Mouse (Mus musculus) forebrain, embryonic 16.5 days (tissue): ENCODE data around the gene Muc4. TPM values are rescaled to one million over a fixed set of nuclear protein-coding genes. Genes with fewer than 3 reads are reported as not detected.

Source experiments
- ATAC-seq: fragments of 200-750 bp; cut with Nextera tagmentation; 2 replicates; pipeline ENCODE4 v1.8.0; 2017; ENCODE audit warnings: mild to moderate bottlenecking, moderate library complexity
- H3K27ac ChIP-seq: fragments of 300-500 bp; sonication (generic); 2 replicates; pipeline ENCODE4 v1.5.1; 2014; ENCODE audit warnings: low read length, control low read depth
- H3K27me3 ChIP-seq: fragments of 300-500 bp; sonication (generic); replicated peaks from 2 replicates; pipeline ENCODE4 v1.6.1; 2014; ENCODE audit warnings: low read length; ENCODE audit not compliant: control insufficient read depth, insufficient read depth
- H3K36me3 ChIP-seq: fragments of 300-500 bp; sonication (generic); 2 replicates; pipeline ENCODE4 v1.6.1; 2014; ENCODE audit not compliant: control insufficient read depth, insufficient read depth
- H3K4me1 ChIP-seq: fragments of 300-500 bp; sonication (generic); replicated peaks from 2 replicates; pipeline ENCODE4 v1.6.1; 2014; ENCODE audit warnings: low read length; ENCODE audit not compliant: control insufficient read depth, insufficient read depth
- H3K4me2 ChIP-seq: fragments of 300-500 bp; sonication (generic); 2 replicates; pipeline ENCODE4 v1.6.1; 2014; ENCODE audit warnings: mild to moderate bottlenecking, low read length, control low read depth
- H3K4me3 ChIP-seq: fragments of 300-500 bp; sonication (generic); replicated peaks from 2 replicates; pipeline ENCODE4 v1.5.1; 2014; ENCODE audit warnings: mild to moderate bottlenecking, low read length, control low read depth
- H3K9ac ChIP-seq: fragments of 300-500 bp; sonication (generic); replicated peaks from 2 replicates; pipeline ENCODE4 v1.6.1; 2014; ENCODE audit warnings: low read depth, low read length, control low read depth
- H3K9me3 ChIP-seq: fragments of 300-500 bp; sonication (generic); 2 replicates; pipeline ENCODE4 v1.6.1; 2016; ENCODE audit warnings: low read length; ENCODE audit not compliant: control insufficient read depth
- WGBS: fragments of 180-500 bp; shearing (Covaris S2); extraction: QIAGEN DNeasy Blood & Tissue Kit; methylation state at CpG from one replicate; pipeline ENCODE4 v1.1.7; 2014; 5-methylcytosine and 5-hydroxymethylcytosine counted together
- polyA plus RNA-seq: library from polyadenylated mRNA; unstranded; fragments of >200 nt; fragmentation: Nextera tagmentation; extraction: Ambion mirVana; gene quantifications from 2 replicates; pipeline ENCODE4 v1.2.1, GENCODE M21; 2015

Gene Muc4
- polyA plus RNA-seq, 1 experiment from 2014 or later, result not detected

- no peak for ATAC-seq
- H3K9me3 ChIP-seq, result no peaks in the 10 kb centered on the region
- WGBS, result 85% methylated on average over 2 of the region's 2 CpGs
- no peaks in the 10 kb centered on the region for H3K36me3 ChIP-seq
- no peak overlapping the region for H3K9ac ChIP-seq
- H3K27me3 ChIP-seq, result no peaks in the 10 kb centered on the region
- H3K27ac ChIP-seq, result no peak overlapping the region
- H3K4me2 ChIP-seq, result no peak overlapping the region
- H3K4me1 ChIP-seq, result no peaks in the 10 kb centered on the region
- no peak overlapping the region for H3K4me3 ChIP-seq
These were observed 7.0 kb downstream of the Muc4 start for GRCm38 (mm10) chr16:32742712-32743111.

- Histone ChIP-seq H3K9ac (no peak overlapping the region), H3K4me2 (no peak overlapping the region), H3K27me3 (no peaks in the 10 kb centered on the region), H3K27ac (no peak overlapping the region), H3K9me3 (no peaks in the 10 kb centered on the region), H3K36me3 (no peaks in the 10 kb centered on the region), H3K4me3 (no peak overlapping the region), H3K4me1 (no peaks in the 10 kb centered on the region)
- ATAC-seq, result no peak
- WGBS, result 79% methylated on average over 6 of the region's 6 CpGs
These were observed 10.2 kb downstream of the Muc4 start for GRCm38 (mm10) chr16:32745852-32746251.

- Histone ChIP-seq H3K9ac (no peak overlapping the region), H3K36me3 (no peaks in the 10 kb centered on the region), H3K27ac (no peak overlapping the region), H3K4me2 (no peak overlapping the region), H3K9me3 (no peaks in the 10 kb centered on the region), H3K27me3 (no peaks in the 10 kb centered on the region), H3K4me3 (no peak overlapping the region), H3K4me1 (no peaks in the 10 kb centered on the region)
- 92% methylated on average over 5 of the region's 5 CpGs for WGBS
- no peak for ATAC-seq
These were observed 14.8 kb downstream of the Muc4 start for GRCm38 (mm10) chr16:32750242-32751127.

- no peaks in the 10 kb centered on the region for H3K36me3 ChIP-seq
- H3K9ac ChIP-seq, result no peak overlapping the region
- ATAC-seq, result no peak
- WGBS, result 84% methylated on average over 2 of the region's 2 CpGs
- H3K27me3 ChIP-seq, result no peaks in the 10 kb centered on the region
- no peak overlapping the region for H3K27ac ChIP-seq
- no peaks in the 10 kb centered on the region for H3K4me1 ChIP-seq
- H3K4me2 ChIP-seq, result no peak overlapping the region
- H3K9me3 ChIP-seq, result no peaks in the 10 kb centered on the region
- H3K4me3 ChIP-seq, result no peak overlapping the region
These were observed 28.9 kb downstream of the Muc4 start for GRCm38 (mm10) chr16:32764550-32764949.

- WGBS, result 75% methylated on average over 6 of the region's 6 CpGs
- no peaks in the 10 kb centered on the region for H3K4me1 ChIP-seq
- no peak overlapping the region for H3K4me3 ChIP-seq
- H3K27ac ChIP-seq, result no peak overlapping the region
- ATAC-seq, result no peak
- no peak overlapping the region for H3K9ac ChIP-seq
- no peaks in the 10 kb centered on the region for H3K9me3 ChIP-seq
- H3K27me3 ChIP-seq, result no peaks in the 10 kb centered on the region
- no peaks in the 10 kb centered on the region for H3K36me3 ChIP-seq
- no peak overlapping the region for H3K4me2 ChIP-seq
These were observed 29.3 kb downstream of the Muc4 start for GRCm38 (mm10) chr16:32764961-32765360.

- ATAC-seq, result no peak
- H3K4me3 ChIP-seq, result no peak overlapping the region
- no peak overlapping the region for H3K27ac ChIP-seq
These were observed 31.2 kb downstream of the Muc4 start for GRCm38 (mm10) chr16:32766904-32767303.

GRCm38 (mm10) chr16:32776676-32777075, 41.0 kb downstream of the Muc4 start:
- no peaks in the 10 kb centered on the region for H3K36me3 ChIP-seq
- H3K9me3 ChIP-seq, result no peaks in the 10 kb centered on the region
- H3K4me2 ChIP-seq, result no peak overlapping the region
- no peak for ATAC-seq
- no peaks in the 10 kb centered on the region for H3K4me1 ChIP-seq
- H3K27ac ChIP-seq, result no peak overlapping the region
- H3K27me3 ChIP-seq, result no peaks in the 10 kb centered on the region
- no peak overlapping the region for H3K4me3 ChIP-seq
- WGBS, result 84% methylated on average over 10 of the region's 10 CpGs
- H3K9ac ChIP-seq, result no peak overlapping the region

More at GRCm38 (mm10) chr16:32766904-32767303, 31.2 kb downstream of the Muc4 start:
- 89% methylated on average over 7 of the region's 7 CpGs for WGBS
- H3K9me3 ChIP-seq, result no peaks in the 10 kb centered on the region
- H3K27me3 ChIP-seq, result no peaks in the 10 kb centered on the region
- no peaks in the 10 kb centered on the region for H3K4me1 ChIP-seq
- H3K9ac ChIP-seq, result no peak overlapping the region
- H3K36me3 ChIP-seq, result no peaks in the 10 kb centered on the region
- H3K4me2 ChIP-seq, result no peak overlapping the region

- Histone ChIP-seq H3K9ac (no peak overlapping the region), H3K27ac (no peak overlapping the region), H3K4me2 (no peak overlapping the region), H3K36me3 (no peaks in the 10 kb centered on the region), H3K4me1 (peaks cover 3% of the 10 kb centered on the region; the same call in 1 of the 2 replicates), H3K27me3 (no peaks in the 10 kb centered on the region), H3K9me3 (no peaks in the 10 kb centered on the region), H3K4me3 (no peak overlapping the region)
- no peak for ATAC-seq
- WGBS, result 75% methylated on average over 8 of the region's 8 CpGs
These were observed 43.3 kb downstream of the Muc4 start for GRCm38 (mm10) chr16:32778956-32779355.

- 38% methylated on average over 5 of the region's 5 CpGs for WGBS
- no peak overlapping the region for H3K4me2 ChIP-seq
- H3K36me3 ChIP-seq, result no peaks in the 10 kb centered on the region
- H3K4me3 ChIP-seq, result no peak overlapping the region
- no peak overlapping the region for H3K27ac ChIP-seq
- H3K4me1 ChIP-seq, result peaks cover 3% of the 10 kb centered on the region; the same call in 1 of the 2 replicates
- H3K9ac ChIP-seq, result no peak overlapping the region
- H3K27me3 ChIP-seq, result no peaks in the 10 kb centered on the region
- peak; percentile 75 for ATAC-seq
- H3K9me3 ChIP-seq, result no peaks in the 10 kb centered on the region
These were observed 47.8 kb downstream of the Muc4 start for GRCm38 (mm10) chr16:32783324-32784062.
